Mouse (Mus musculus): ENCODE results near the gene Psmd13. TPM values are rescaled to one million over a fixed set of nuclear protein-coding genes. Genes with fewer than 3 reads are reported as not detected.

Psmd13 gene
- 262 and 286 TPM in 2 replicates for polyA plus RNA-seq (2014; fragmentation: Nextera tagmentation; extraction: Ambion mirVana)

DNA sequence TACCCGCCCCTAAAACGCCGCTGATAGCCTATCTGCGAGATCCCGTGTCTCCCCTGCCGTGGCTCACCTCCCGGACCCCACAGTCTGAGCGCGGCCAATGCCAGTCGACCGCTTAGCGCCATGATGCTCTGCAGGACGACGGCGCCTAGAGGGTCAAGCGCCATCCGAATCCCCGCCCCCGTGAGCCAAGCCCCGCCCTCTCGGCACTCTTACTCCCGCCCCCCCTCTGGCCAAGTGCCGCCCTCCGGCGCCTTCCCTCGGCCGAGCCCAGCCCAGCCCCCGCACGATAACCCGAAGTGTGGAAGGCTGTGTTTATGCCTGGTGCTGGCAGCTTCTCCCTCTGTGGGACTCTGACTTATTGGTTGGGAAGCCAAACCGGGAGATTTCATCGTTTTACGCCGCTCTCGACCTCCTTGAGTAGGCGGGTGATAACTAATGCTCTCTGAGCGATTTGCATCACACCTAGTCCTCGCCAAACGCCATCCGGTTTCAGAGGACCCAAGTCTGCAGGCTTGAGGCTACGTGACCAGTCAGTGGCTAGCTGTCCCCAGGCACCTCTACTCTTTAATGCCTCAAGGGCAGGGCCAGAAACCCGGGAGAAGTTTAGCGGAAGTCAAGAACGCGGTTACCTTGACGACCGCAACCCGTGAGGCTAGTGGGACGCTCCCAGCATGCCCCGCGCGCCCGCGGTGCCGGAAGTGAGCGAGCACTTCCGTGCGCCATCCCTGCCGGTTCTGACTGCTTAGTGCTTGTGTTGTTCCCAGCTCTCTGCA is at the start of gene Psmd13, which contains the start of gene Sirt3:
TSS of gene Psmd13 (plus strand) at position 273 of the 773 bp plus-strand sequence.
TSS of gene Sirt3 (minus strand) at position 614 of the 773 bp plus-strand sequence.
- peak within 1 kb of the TSS; percentile 85 for H3K4me3 ChIP-seq (ENCODE audit: low read depth, low read length)
- ATAC-seq (peak; percentile 97), DNase-seq (ENCODE audit: low spot score) (peak; percentile 97)
- H3K27ac ChIP-seq (ENCODE audit: low read depth, low read length): peak within 1 kb of the TSS; percentile 80
- WGBS: under 1% methylated on average over 59 of the region's 59 CpGs
- H3K4me2 ChIP-seq (ENCODE audit: low read length): peak within 1 kb of the TSS; percentile 70
- no peaks in the 10 kb centered on the region for H3K9me3 ChIP-seq (replicated peaks; ENCODE audit: control insufficient read depth, low read length)
- peaks cover 7% of the 10 kb centered on the region; the same call in 1 of the 2 replicates for H3K4me1 ChIP-seq (ENCODE audit: control insufficient read depth, insufficient read depth, low read length)
- H3K9ac ChIP-seq (ENCODE audit: low read length): peak within 1 kb of the TSS; percentile 83
- peaks cover 21% of the 10 kb centered on the region for H3K36me3 ChIP-seq (ENCODE audit: control insufficient read depth, insufficient read depth, low read length)
- no peaks in the 10 kb centered on the region for H3K27me3 ChIP-seq (replicated peaks; ENCODE audit: control insufficient read depth, insufficient read depth, low read length)

GRCm38 (mm10) chr7:140833341-140833740 is 48.4 kb upstream of the Psmd13 start:
- Histone ChIP-seq H3K9ac (ENCODE audit: low read length) (no peak overlapping the region), H3K4me1 (ENCODE audit: control insufficient read depth, insufficient read depth, low read length) (no peaks in the 10 kb centered on the region), H3K4me2 (ENCODE audit: low read length) (no peak overlapping the region), H3K27me3 (replicated peaks; ENCODE audit: control insufficient read depth, insufficient read depth, low read length) (no peaks in the 10 kb centered on the region), H3K36me3 (ENCODE audit: control insufficient read depth, insufficient read depth, low read length) (no peaks in the 10 kb centered on the region), H3K4me3 (ENCODE audit: low read depth, low read length) (no peak overlapping the region), H3K27ac (ENCODE audit: low read depth, low read length) (no peak overlapping the region), H3K9me3 (replicated peaks; ENCODE audit: control insufficient read depth, low read length) (no peaks in the 10 kb centered on the region)
- WGBS: 83% methylated on average over 4 of the region's 4 CpGs
- ATAC-seq (no peak), DNase-seq (ENCODE audit: low spot score) (no peak)

- Histone ChIP-seq H3K27me3 (replicated peaks; ENCODE audit: control insufficient read depth, insufficient read depth, low read length) (no peaks in the 10 kb centered on the region), H3K27ac (ENCODE audit: low read depth, low read length) (no peak within 1 kb of the TSS), H3K4me1 (ENCODE audit: control insufficient read depth, insufficient read depth, low read length) (no peaks in the 10 kb centered on the region), H3K9ac (ENCODE audit: low read length) (no peak within 1 kb of the TSS), H3K4me2 (ENCODE audit: low read length) (no peak within 1 kb of the TSS), H3K9me3 (replicated peaks; ENCODE audit: control insufficient read depth, low read length) (no peaks in the 10 kb centered on the region), H3K4me3 (ENCODE audit: low read depth, low read length) (no peak within 1 kb of the TSS), H3K36me3 (ENCODE audit: control insufficient read depth, insufficient read depth, low read length) (no peaks in the 10 kb centered on the region)
- no peak for DNase-seq (ENCODE audit: low spot score)
- 43% methylated on average over 20 of the region's 20 CpGs for WGBS
- no peak for ATAC-seq
Measured at GRCm38 (mm10) chr7:140834968-140835757, 46.6 kb upstream of the Psmd13 start, which contains the start of gene Urah. TSS of gene Urah (plus strand) at chr7:140835018.

DNA sequence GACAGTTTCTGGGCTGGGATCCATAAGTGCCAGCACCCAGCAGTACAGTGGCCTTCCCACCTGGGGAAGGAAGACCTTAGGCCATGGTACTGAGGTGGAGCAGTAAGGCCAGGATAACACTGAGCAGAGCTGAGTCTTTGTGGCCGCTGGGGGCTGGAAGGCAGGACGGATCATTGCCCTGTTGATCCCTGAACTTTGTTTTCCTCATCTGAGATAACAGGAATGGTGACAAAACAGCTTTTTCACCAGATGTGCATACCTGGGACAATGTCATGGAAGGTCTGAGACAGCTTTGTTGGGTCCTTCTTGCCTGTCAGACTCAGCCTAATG is 46.0 kb upstream of the Psmd13 start:
- DNase-seq (ENCODE audit: low spot score) (no peak), ATAC-seq (no peak)
- Histone ChIP-seq H3K27me3 (replicated peaks; ENCODE audit: control insufficient read depth, insufficient read depth, low read length) (0 out of 2 replicates have a peak, but pooled peaks cover under 1% of the 10 kb centered on the region), H3K27ac (ENCODE audit: low read depth, low read length) (no peak overlapping the region), H3K9ac (ENCODE audit: low read length) (no peak overlapping the region), H3K4me2 (ENCODE audit: low read length) (no peak overlapping the region), H3K9me3 (replicated peaks; ENCODE audit: control insufficient read depth, low read length) (no peaks in the 10 kb centered on the region), H3K4me1 (ENCODE audit: control insufficient read depth, insufficient read depth, low read length) (no peaks in the 10 kb centered on the region), H3K36me3 (ENCODE audit: control insufficient read depth, insufficient read depth, low read length) (no peaks in the 10 kb centered on the region), H3K4me3 (ENCODE audit: low read depth, low read length) (no peak overlapping the region)
- WGBS: 82% methylated on average over 2 of the region's 2 CpGs

GRCm38 (mm10) chr7:140836243-140837115 is 45.3 kb upstream of the Psmd13 start:
- DNase-seq (ENCODE audit: low spot score) (no peak), ATAC-seq (no peak)
- 76% methylated on average over 9 of the region's 9 CpGs for WGBS
- Histone ChIP-seq H3K27me3 (replicated peaks; ENCODE audit: control insufficient read depth, insufficient read depth, low read length) (0 out of 2 replicates have a peak, but pooled peaks cover 4% of the 10 kb centered on the region), H3K9ac (ENCODE audit: low read length) (no peak overlapping the region), H3K27ac (ENCODE audit: low read depth, low read length) (no peak overlapping the region), H3K4me2 (ENCODE audit: low read length) (no peak overlapping the region), H3K9me3 (replicated peaks; ENCODE audit: control insufficient read depth, low read length) (no peaks in the 10 kb centered on the region), H3K4me3 (ENCODE audit: low read depth, low read length) (no peak overlapping the region), H3K4me1 (ENCODE audit: control insufficient read depth, insufficient read depth, low read length) (no peaks in the 10 kb centered on the region), H3K36me3 (ENCODE audit: control insufficient read depth, insufficient read depth, low read length) (no peaks in the 10 kb centered on the region)

GRCm38 (mm10) chr7:140839556-140839955 is 42.2 kb upstream of the Psmd13 start:
- no peak overlapping the region for H3K4me2 ChIP-seq (ENCODE audit: low read length)
- no peak overlapping the region for H3K9ac ChIP-seq (ENCODE audit: low read length)
- no peaks in the 10 kb centered on the region for H3K9me3 ChIP-seq (replicated peaks; ENCODE audit: control insufficient read depth, low read length)
- H3K4me3 ChIP-seq (ENCODE audit: low read depth, low read length): no peak overlapping the region
- WGBS: 65% methylated on average over 5 of the region's 5 CpGs
- 0 out of 2 replicates have a peak, but pooled peaks cover 8% of the 10 kb centered on the region for H3K27me3 ChIP-seq (replicated peaks; ENCODE audit: control insufficient read depth, insufficient read depth, low read length)
- DNase-seq (ENCODE audit: low spot score): no peak
- no peaks in the 10 kb centered on the region for H3K4me1 ChIP-seq (ENCODE audit: control insufficient read depth, insufficient read depth, low read length)
- H3K36me3 ChIP-seq (ENCODE audit: control insufficient read depth, insufficient read depth, low read length): no peaks in the 10 kb centered on the region
- no peak for ATAC-seq
- no peak overlapping the region for H3K27ac ChIP-seq (ENCODE audit: low read depth, low read length)

DNA sequence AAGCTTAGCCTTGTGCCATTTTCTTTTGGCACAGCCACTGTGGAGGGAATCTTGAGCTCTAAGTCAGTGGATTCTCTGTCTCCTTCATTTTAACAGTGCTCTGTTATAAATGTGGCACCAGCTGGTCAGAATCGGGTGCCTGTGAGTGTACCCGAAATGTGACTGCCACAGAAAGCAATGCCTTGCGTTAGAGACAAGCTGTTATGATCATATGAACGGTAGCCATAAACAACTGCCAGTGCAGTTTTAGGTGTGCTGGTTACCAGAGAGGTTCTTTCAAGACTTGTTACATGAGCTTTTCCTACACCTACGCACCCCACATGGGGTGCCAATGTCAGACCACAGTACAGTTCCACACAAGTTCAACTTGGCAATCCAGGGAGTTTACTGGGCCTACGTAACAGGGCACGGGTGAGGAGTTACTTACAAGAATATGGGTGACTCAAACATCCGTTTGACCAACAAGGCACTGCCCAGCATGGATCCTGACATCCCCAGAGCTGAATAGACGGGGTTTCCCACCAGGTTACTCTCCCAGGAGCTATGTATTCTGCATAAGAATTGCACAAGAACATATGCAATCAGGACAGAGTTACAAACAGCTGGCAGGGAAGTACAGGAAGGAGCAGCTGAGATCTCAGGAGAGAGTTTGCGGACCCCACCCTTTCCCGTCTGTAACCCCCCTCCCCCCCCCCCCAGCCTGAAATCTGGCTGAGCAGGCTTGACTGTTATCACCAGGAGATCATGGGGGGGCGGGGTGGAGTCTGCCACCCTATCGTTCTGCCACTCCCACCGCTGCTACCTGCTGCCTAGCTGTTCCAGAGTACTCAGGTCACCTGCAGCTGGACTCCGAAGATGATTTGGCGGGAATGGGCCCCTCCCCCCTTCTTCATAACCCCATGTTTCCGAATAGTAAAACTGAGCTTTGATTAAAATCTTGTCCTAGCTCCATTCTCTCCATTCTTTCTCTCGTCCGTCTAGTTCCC is 40.7 kb upstream of the Psmd13 start:
- H3K4me1 ChIP-seq (ENCODE audit: control insufficient read depth, insufficient read depth, low read length): no peaks in the 10 kb centered on the region
- no peak overlapping the region for H3K4me2 ChIP-seq (ENCODE audit: low read length)
- H3K27me3 ChIP-seq (replicated peaks; ENCODE audit: control insufficient read depth, insufficient read depth, low read length): 0 out of 2 replicates have a peak, but pooled peaks cover 8% of the 10 kb centered on the region
- 39% methylated on average over 19 of the region's 19 CpGs for WGBS
- DNase-seq (ENCODE audit: low spot score): no peak
- ATAC-seq: no peak
- no peaks in the 10 kb centered on the region for H3K36me3 ChIP-seq (ENCODE audit: control insufficient read depth, insufficient read depth, low read length)
- no peaks in the 10 kb centered on the region for H3K9me3 ChIP-seq (replicated peaks; ENCODE audit: control insufficient read depth, low read length)
- H3K27ac ChIP-seq (ENCODE audit: low read depth, low read length): no peak overlapping the region
- H3K9ac ChIP-seq (ENCODE audit: low read length): no peak overlapping the region
- no peak overlapping the region for H3K4me3 ChIP-seq (ENCODE audit: low read depth, low read length)

Measured in forebrain, embryonic 14.5 days (tissue).